Mouse (Mus musculus) right cerebral cortex, postnatal 25 days (tissue): ENCODE data around the gene Akr1a1.
A peak's percentile ranks its signal among the peaks of the same experiment; 100 is the strongest.

Experiments
- DNase-seq: peaks from one replicate; pipeline ENCODE4 v3.0.0; 2022

Gene Akr1a1

GRCm38 (mm10) chr4:116657971-116658370 lies 6.5 kb upstream of the Akr1a1 start:
- no peak for DNase-seq

GRCm38 (mm10) chr4:116655658-116656057 lies 4.2 kb upstream of the Akr1a1 start:
- DNase-seq: no peak

- no peak for DNase-seq
These were observed 3.6 kb upstream of the Akr1a1 start for GRCm38 (mm10) chr4:116655100-116655499.

- DNase-seq: no peak
These were observed 1.7 kb upstream of the Akr1a1 start for GRCm38 (mm10) chr4:116653228-116653627.

DNA sequence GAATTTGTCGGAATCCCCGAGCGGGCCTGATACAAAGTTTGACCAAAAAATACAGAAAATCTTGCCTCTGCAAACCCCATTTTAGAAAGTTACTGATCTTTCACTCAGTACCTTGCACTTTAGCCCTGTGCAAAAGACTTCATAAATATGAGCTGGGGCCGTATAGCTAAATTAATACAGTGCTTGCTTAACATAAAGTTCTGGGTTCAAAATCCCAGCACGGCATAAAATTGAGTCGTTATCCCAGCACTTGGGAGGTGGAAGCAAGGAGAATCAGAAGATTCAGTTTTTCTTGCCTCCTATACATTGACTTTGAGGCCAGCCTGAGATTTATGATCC lies 286 bp upstream of the Akr1a1 start:
- no peak for DNase-seq

GRCm38 (mm10) chr4:116650365-116650764 lies 1.1 kb downstream of the Akr1a1 start:
- no peak for DNase-seq

DNA sequence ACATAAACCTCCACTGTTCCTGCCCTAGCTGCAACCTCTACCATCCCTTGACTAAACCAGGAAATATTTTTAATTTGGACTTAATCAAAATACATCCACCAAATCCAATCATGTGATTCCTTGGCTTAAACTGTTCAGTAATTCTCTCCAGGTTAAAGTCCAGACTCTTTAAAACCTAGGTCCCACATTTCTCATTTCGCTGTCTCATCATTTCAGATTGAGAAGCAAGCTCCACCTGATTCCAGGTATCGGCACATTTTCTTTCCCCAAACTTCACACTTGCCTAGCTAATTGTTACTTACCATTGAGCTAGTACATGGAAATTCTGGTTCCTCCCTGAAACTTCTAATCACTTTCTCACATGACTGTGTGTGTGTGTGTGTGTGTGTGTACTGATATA lies 2.1 kb downstream of the Akr1a1 start:
- no peak for DNase-seq

GRCm38 (mm10) chr4:116645624-116646023 lies 5.9 kb downstream of the Akr1a1 start:
- DNase-seq: no peak

GRCm38 (mm10) chr4:116644326-116644725 lies 7.2 kb downstream of the Akr1a1 start:
- DNase-seq: no peak

DNA sequence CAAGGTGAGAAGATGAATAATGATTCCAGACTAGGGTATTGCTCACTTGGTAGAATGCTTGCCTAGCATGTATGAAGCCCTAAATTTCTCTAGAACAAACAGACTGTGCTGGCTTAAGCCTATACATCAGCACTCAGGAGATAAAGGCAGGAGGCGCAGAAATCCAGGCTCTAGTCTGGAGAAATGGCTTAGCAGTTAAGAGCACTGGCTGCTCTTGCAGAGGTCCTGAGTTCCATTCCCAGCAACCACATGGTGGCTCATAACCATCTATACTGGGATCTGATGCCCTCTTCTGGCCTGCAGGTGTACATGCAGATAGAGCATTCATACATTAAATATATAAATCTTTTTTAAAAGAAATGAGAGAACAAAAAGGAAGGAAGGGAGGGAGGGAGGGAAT lies 9.4 kb downstream of the Akr1a1 start:
- DNase-seq: no peak

- DNase-seq: no peak
These were observed 12.7 kb downstream of the Akr1a1 start for GRCm38 (mm10) chr4:116638821-116639220.

GRCm38 (mm10) chr4:116635197-116635596 lies 16.3 kb downstream of the Akr1a1 start:
- DNase-seq: no peak

- peak; percentile 84 for DNase-seq
These were observed 23.5 kb downstream of the Akr1a1 start, which contains the start of gene Nasp for GRCm38 (mm10) chr4:116627722-116628662. Gene Nasp, minus strand, starts transcription at chr4:116627941.

- DNase-seq: peak; percentile 84
These were observed 24.1 kb downstream of the Akr1a1 start for GRCm38 (mm10) chr4:116627359-116627716.

DNA sequence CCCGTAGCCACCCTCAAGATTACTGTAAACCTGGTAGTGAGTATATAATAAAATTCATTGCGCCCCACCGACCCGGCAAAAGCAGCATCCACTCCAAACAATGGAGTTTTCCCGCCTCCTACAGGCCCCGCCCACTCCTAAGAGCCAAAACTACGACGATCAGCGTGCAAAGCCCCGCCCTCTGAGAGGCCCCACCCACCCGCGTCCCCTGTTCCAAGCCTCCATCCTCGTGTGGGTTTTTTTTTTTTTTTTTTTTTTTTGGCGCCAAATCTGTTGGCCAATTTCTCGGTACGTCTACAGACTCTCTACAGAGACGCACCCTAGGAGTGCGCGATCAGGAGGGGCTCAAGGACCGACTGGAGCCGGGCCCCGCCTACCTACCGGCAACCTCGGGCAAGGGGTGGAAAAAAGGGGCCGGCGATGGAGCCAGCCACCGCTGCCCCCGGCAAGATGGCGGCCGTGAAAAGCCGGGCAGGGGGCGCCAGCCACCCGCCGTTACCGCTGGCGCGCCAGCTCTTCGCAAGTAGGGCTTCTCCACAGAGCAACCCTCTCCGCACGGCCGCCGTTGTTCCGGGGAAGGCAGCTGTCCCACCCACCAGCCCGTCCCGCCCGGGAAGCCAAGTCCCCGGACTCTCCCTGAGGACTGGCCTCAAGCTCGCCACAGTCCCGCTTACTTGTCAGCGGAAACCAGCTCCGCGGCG lies 24.7 kb downstream of the Akr1a1 start:
- peak; percentile 57 for DNase-seq

GRCm38 (mm10) chr4:116624831-116625230 lies 26.6 kb downstream of the Akr1a1 start:
- no peak for DNase-seq

DNA sequence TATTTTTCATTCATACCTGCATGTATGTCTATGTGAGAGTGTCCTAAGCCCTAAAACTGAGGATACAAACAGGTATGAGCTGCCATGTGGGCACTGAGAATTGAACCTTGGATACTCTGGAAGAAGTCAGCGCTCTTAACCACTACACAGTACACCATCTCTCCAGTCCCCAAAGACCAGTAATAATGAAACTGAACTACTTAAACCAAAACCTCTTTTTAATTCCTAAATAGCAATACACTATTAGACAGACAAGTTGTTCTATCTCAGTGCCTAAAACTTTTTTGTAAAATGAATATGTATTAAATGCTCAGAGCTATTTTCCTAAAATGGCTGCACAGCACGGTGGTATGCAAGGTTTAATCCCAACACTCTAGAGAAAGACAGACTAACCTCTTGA lies 36.2 kb downstream of the Akr1a1 start:
- no peak for DNase-seq

- no peak for DNase-seq
These were observed 38.9 kb downstream of the Akr1a1 start for GRCm38 (mm10) chr4:116612621-116613020.

DNA sequence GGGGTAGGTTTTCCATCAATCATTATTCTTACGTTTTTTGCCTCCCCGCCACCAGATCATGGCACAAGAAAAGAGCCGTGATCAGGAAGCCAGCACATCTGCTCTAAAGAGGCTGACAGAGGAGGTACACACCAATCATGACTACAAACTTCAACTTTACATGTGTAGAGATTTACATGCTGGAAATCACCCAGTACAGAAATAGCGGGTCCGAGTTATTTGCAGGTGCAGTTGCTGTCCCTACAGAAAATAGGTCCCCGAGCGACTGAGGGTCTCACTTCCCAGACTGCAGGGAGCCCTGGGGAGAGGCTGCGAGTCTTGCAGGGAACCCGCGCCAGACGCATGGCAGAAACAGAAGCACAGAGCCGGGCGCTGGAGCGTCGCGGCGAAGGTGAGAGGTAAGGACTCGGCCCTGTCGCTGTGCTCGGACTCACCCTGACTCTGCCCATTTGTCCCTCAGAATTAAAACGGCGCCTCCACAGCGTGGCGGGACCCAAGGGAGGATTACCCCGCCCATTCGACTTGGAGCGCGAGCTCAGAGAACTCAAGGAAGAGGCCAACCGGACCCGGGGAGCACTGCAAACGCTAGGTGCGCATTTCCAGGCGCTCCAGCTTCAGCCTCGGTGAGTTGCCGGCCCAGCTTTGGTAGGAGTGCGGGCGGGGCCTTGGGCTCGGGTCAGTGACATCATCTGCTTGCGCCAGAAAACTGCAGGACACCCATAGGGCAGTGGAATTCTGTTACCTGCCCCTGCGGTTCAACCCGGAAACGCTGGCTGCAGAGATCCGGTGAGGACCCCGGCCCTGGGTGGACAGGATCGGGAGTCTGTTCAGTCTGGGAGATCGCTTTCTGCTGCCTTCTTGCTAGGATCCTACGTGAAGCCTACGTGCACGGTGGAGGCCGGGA lies 54.2 kb downstream of the Akr1a1 start:
- DNase-seq: peak; percentile 88

GRCm38 (mm10) chr4:116596379-116596778 lies 55.1 kb downstream of the Akr1a1 start, which contains the start of gene Ccdc17:
Gene Ccdc17, plus strand, starts transcription at chr4:116596654.
- DNase-seq: no peak

GRCm38 (mm10) chr4:116595793-116596192 lies 55.7 kb downstream of the Akr1a1 start:
- no peak for DNase-seq
